Mouse (Mus musculus): ENCODE results near the gene C1ra. TPM values are rescaled to one million over a fixed set of nuclear protein-coding genes. Genes with fewer than 3 reads are reported as not detected.
"Not testable (repeated sequence)": the region's sequence is repeated elsewhere in the genome, so short reads cannot be mapped to it uniquely, and the experiment has no call there.

Gene C1ra
- polyA plus RNA-seq, 1 experiment, result 17.8 TPM

- DNase-seq (ENCODE audit: low read depth in 1 of 2, low spot score in 2 of 2), result no peak
- TF ChIP-seq CTCF (IDR thresholded peaks at IDR 0.05; ENCODE audit: extremely low read depth, insufficient read depth, insufficient read length, insufficient replicate concordance) (no peak), POLR2A (IDR thresholded peaks at IDR 0.05; ENCODE audit: low read depth, low read length) (no peak)
- Histone ChIP-seq H3K27me3 (ENCODE audit: control insufficient read depth, insufficient read depth, low read length) (no peaks in the 10 kb centered on the region), H3K36me3 (ENCODE audit: control insufficient read depth, insufficient read depth, low read length) (no peaks in the 10 kb centered on the region), H3K4me3 (ENCODE audit: extremely low read depth, insufficient read depth, insufficient read length) (no peak overlapping the region), H3K27ac (ENCODE audit: insufficient read depth, low read length) (no peak overlapping the region), H3K4me1 (ENCODE audit: control insufficient read depth, insufficient read depth, insufficient read length) (no peaks in the 10 kb centered on the region)
- WGBS, result 72% methylated on average over 6 of the region's 6 CpGs
Measured at GRCm38 (mm10) chr6:124544466-124544865, 32.3 kb downstream of the C1ra start.

- 78% methylated on average over 2 of the region's 2 CpGs for WGBS
- TF ChIP-seq CTCF (IDR thresholded peaks at IDR 0.05; ENCODE audit: extremely low read depth, insufficient read depth, insufficient read length, insufficient replicate concordance) (no peak), POLR2A (IDR thresholded peaks at IDR 0.05; ENCODE audit: low read depth, low read length) (no peak)
- H3K27me3 ChIP-seq (ENCODE audit: control insufficient read depth, insufficient read depth, low read length), result no peaks in the 10 kb centered on the region
- no peak for DNase-seq (ENCODE audit: low read depth in 1 of 2, low spot score in 2 of 2)
- no peak overlapping the region for H3K4me3 ChIP-seq (ENCODE audit: extremely low read depth, insufficient read depth, insufficient read length)
- H3K27ac ChIP-seq (ENCODE audit: insufficient read depth, low read length), result no peak overlapping the region
- H3K4me1 ChIP-seq (ENCODE audit: control insufficient read depth, insufficient read depth, insufficient read length), result no peaks in the 10 kb centered on the region
- no peaks in the 10 kb centered on the region for H3K36me3 ChIP-seq (ENCODE audit: control insufficient read depth, insufficient read depth, low read length)
Measured at GRCm38 (mm10) chr6:124545425-124545824, 33.2 kb downstream of the C1ra start.

GRCm38 (mm10) chr6:124547979-124548378 lies 35.8 kb downstream of the C1ra start:
- WGBS, result 73% methylated on average over 3 of the region's 3 CpGs
- H3K4me1 ChIP-seq (ENCODE audit: control insufficient read depth, insufficient read depth, insufficient read length); H3K4me3 ChIP-seq (ENCODE audit: extremely low read depth, insufficient read depth, insufficient read length); H3K27me3 ChIP-seq (ENCODE audit: control insufficient read depth, insufficient read depth, low read length); H3K27ac ChIP-seq (ENCODE audit: insufficient read depth, low read length); DNase-seq (ENCODE audit: low read depth in 1 of 2, low spot score in 2 of 2); H3K36me3 ChIP-seq (ENCODE audit: control insufficient read depth, insufficient read depth, low read length): not testable (repeated sequence)

- Histone ChIP-seq H3K4me3 (ENCODE audit: extremely low read depth, insufficient read depth, insufficient read length) (no peak overlapping the region), H3K4me1 (ENCODE audit: control insufficient read depth, insufficient read depth, insufficient read length) (no peaks in the 10 kb centered on the region), H3K27ac (ENCODE audit: insufficient read depth, low read length) (no peak overlapping the region), H3K27me3 (ENCODE audit: control insufficient read depth, insufficient read depth, low read length) (no peaks in the 10 kb centered on the region), H3K36me3 (ENCODE audit: control insufficient read depth, insufficient read depth, low read length) (no peaks in the 10 kb centered on the region)
- 91% methylated on average over 3 of the region's 3 CpGs for WGBS
- TF ChIP-seq POLR2A (IDR thresholded peaks at IDR 0.05; ENCODE audit: low read depth, low read length), result no peak
- no peak for TF ChIP-seq CTCF (IDR thresholded peaks at IDR 0.05; ENCODE audit: extremely low read depth, insufficient read depth, insufficient read length, insufficient replicate concordance)
- no peak for DNase-seq (ENCODE audit: low read depth in 1 of 2, low spot score in 2 of 2)
Measured at GRCm38 (mm10) chr6:124549023-124549550, 36.9 kb downstream of the C1ra start.

DNA sequence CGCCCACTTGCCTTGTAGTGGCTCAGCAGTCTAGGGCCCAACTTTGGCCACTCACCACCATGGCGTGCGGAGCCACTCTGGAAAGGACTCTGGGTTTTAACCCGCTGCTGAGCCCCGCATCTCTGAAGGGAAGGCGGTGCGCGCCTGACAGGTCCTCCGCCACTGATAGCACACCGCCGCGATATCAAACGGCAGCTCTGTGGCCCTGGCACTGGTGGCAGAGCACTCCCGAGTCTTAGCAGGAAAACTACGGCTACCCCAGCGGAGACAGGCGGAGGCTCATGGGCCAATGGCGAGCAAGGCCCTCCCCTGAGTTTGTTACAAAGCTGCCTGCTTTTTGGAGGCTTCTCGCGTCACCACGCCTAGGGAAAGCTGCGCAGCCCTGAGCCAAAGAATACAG lies 40.6 kb downstream of the C1ra start:
- 88% methylated on average over 22 of the region's 22 CpGs for WGBS
- DNase-seq (ENCODE audit: low read depth in 1 of 2, low spot score in 2 of 2), result no peak
- Histone ChIP-seq H3K36me3 (ENCODE audit: control insufficient read depth, insufficient read depth, low read length) (no peaks in the 10 kb centered on the region), H3K27ac (ENCODE audit: insufficient read depth, low read length) (no peak overlapping the region), H3K4me1 (ENCODE audit: control insufficient read depth, insufficient read depth, insufficient read length) (no peaks in the 10 kb centered on the region), H3K27me3 (ENCODE audit: control insufficient read depth, insufficient read depth, low read length) (no peaks in the 10 kb centered on the region), H3K4me3 (ENCODE audit: extremely low read depth, insufficient read depth, insufficient read length) (no peak overlapping the region)
- TF ChIP-seq CTCF (IDR thresholded peaks at IDR 0.05; ENCODE audit: extremely low read depth, insufficient read depth, insufficient read length, insufficient replicate concordance), result no peak
- TF ChIP-seq POLR2A (IDR thresholded peaks at IDR 0.05; ENCODE audit: low read depth, low read length), result no peak

- H3K27ac ChIP-seq (ENCODE audit: insufficient read depth, low read length); H3K36me3 ChIP-seq (ENCODE audit: control insufficient read depth, insufficient read depth, low read length); H3K4me1 ChIP-seq (ENCODE audit: control insufficient read depth, insufficient read depth, insufficient read length); DNase-seq (ENCODE audit: low read depth in 1 of 2, low spot score in 2 of 2); H3K27me3 ChIP-seq (ENCODE audit: control insufficient read depth, insufficient read depth, low read length); H3K4me3 ChIP-seq (ENCODE audit: extremely low read depth, insufficient read depth, insufficient read length): not testable (repeated sequence)
- 74% methylated on average over 2 of the region's 2 CpGs for WGBS
Measured at GRCm38 (mm10) chr6:124555956-124556355, 43.8 kb downstream of the C1ra start.

- not testable (repeated sequence) for DNase-seq (ENCODE audit: low read depth in 1 of 2, low spot score in 2 of 2); H3K27me3 ChIP-seq (ENCODE audit: control insufficient read depth, insufficient read depth, low read length); H3K27ac ChIP-seq (ENCODE audit: insufficient read depth, low read length); H3K4me1 ChIP-seq (ENCODE audit: control insufficient read depth, insufficient read depth, insufficient read length); H3K36me3 ChIP-seq (ENCODE audit: control insufficient read depth, insufficient read depth, low read length); H3K4me3 ChIP-seq (ENCODE audit: extremely low read depth, insufficient read depth, insufficient read length)
- 86% methylated on average over 4 of the region's 4 CpGs for WGBS
Measured at GRCm38 (mm10) chr6:124561156-124561555, 49.0 kb downstream of the C1ra start.

DNA sequence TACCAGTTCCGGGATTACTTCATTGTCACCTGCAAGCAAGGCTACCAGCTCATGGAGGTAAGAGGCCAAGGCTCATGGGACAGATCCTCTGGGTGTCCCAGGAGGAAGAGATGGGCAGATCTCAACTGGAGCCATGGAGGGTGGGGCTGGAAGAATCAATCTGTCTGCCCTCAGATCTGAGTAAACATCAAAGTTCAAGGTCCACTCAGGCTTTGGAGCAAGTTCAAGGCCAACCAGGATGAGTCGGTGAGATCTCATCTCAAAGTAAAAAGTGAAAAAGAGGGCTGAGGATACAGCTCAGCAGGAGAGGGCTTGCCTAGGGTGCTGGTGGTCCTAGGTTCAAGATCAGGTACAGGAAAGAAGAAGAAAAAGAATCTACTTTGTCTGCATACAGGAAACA lies 49.4 kb downstream of the C1ra start:
- not testable (repeated sequence) for H3K4me1 ChIP-seq (ENCODE audit: control insufficient read depth, insufficient read depth, insufficient read length); H3K4me3 ChIP-seq (ENCODE audit: extremely low read depth, insufficient read depth, insufficient read length); DNase-seq (ENCODE audit: low read depth in 1 of 2, low spot score in 2 of 2); H3K36me3 ChIP-seq (ENCODE audit: control insufficient read depth, insufficient read depth, low read length); H3K27me3 ChIP-seq (ENCODE audit: control insufficient read depth, insufficient read depth, low read length); H3K27ac ChIP-seq (ENCODE audit: insufficient read depth, low read length)
- 88% methylated on average over 2 of the region's 2 CpGs for WGBS

All from spleen, adult 2 months (tissue).